Mouse (Mus musculus): ENCODE data around the gene Bricd5.
A peak's percentile ranks its signal among the peaks of the same experiment; 100 is the strongest.

The Bricd5 gene

DNA sequence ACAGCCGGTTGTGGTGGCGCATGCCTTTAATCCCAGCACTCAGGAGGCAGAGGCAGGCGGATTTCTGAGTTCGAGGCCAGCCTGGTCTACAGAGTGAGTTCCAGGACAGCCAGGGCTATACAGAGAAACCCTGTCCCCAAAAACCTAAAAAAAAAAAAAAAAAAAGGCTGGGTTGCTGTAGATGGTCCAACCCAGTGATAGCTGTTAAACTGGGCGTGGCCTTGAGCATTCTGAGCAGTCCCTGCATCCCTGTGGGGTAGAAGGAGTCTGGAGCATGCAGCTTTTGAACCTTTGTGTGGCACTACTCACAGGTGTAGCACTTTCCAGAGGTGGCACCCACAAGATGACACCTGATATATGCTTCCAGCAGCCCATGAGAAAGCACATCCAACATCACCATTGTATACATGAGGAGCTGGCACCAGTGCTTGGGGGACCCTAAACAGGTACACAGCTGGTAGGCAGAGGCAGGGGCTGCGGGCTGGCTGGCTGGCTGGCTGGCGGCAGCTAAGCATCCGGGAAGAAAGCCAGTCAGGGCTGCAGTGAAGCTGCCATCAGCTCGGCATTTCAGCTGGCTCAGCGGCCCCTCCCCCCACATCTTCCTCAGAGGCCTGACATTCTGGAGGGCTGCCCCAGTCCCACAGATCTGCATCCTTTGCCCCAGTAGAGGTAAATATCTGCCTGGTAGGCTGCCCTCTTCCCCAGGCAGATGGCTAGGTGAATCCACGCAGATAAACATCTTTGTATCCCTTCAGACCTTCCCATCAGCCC, 11.6 kb downstream of the Bricd5 start:
- DNase-seq (ENCODE audit: low spot score), result peak; percentile 43

DNA sequence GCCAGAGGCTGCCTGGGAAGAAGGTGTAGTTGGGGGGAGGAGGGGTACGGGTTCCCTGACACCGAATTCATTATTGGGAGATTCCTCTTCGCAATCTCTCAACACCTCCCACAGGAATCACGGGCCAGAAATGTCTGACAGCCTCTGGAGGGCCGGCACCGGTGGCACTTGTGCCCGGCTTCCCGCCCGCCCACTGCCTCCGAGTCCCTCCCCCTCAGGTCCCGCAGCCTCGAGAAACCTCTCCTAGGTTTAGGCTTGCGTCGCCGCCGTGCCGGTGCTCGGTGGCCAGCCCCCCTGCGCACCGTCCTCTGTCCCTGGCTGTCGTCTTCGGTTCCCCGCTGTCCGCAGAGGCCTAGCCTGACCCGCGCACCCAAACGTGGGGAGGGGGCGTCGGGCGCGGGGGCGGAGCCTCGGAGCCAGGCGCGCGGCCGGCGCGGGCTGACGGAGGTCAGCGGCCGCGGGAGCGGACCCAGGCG, 14.5 kb downstream of the Bricd5 start, which contains the start of gene Caskin1:
Gene Caskin1, plus strand, starts transcription at position 416 of the 476 bp plus-strand sequence.
- DNase-seq (ENCODE audit: low spot score), result peak; percentile 68

DNA sequence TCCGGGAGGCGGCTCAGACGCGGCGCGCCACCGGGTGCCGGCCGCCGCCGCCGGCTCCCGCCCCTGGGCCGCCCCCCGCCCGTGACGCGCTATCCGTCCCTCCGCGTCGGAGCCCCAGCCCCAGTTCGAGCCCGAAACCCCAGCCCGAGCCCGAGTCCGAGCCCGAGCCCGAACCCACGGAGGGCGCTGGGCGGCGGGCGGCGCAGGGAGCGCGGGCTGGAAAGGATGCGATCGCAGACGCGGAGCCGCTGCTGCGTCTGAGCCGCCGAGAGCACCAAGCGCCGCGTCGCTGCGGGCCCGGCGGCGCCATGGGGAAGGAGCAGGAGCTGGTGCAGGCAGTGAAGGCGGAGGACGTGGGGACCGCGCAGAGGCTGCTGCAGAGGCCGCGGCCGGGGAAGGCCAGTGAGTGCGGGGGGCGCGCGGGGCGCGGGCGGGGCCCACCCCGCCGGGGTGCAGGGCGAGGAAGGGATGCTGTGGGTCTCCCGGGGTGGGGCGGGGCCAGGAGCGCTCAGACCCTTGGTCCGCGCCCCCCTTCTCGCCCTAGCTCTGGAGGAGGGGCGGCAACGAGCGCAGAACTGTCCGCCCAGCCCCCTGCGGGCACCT, 15.1 kb downstream of the Bricd5 start:
- DNase-seq (ENCODE audit: low spot score), result peak; percentile 68

- peak; percentile 56 for DNase-seq (ENCODE audit: low spot score)
Measured at GRCm38 (mm10) chr17:24489265-24490030, 15.8 kb downstream of the Bricd5 start.

DNA sequence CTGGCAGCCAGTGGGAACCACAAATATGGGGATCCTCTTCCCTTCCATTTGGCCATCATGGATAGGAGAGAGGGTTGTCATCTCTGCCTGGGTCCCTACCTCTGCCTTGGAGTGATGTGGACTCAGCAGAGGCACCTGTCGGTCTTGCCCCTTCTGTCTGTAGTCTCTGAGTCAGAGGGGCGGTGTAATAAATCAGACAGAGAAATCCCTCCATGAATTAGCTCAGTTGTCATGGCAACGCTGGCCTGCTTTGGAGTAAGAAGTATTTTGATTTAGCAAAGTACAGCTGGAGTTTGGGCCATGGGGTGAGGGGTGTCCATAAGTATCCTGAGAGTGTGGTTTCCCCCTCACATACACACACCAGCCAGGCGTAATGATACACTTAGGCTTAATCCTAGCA, 16.7 kb downstream of the Bricd5 start:
- peak; percentile 54 for DNase-seq (ENCODE audit: low spot score)

DNA sequence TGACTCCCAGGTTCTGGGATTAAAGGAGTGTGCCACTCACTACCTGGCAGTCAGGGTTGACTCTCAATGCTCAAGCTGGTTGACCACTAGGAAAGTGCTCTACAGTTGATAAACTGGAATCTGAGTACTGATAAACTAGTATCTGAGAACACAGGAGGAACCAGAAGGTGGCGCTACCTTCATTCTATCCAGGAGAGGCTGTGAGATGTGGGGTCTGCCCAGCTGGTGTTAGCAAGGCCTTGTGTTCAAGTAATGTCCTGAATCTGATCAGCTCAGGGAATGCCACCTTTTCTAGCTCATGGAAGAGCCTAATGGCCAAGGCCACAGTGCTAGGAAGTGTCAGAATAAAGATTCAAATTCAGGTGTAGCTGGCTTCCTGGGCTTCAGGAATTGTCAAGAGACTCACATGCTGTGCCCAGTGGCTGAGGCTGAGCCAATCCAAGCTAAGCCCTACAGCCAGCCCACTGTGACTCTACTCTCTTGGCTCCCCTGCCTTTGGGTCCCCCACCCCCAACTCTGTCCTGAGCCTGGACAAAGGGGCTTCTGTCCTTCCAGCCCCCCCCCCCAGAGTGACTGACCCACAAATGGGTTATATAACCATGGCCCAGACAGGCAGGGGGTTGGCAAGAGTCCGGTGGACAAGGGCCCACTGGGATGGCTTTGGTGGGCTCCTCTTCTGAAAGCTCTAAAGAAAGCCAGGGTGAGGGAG, 21.1 kb downstream of the Bricd5 start:
- DNase-seq (ENCODE audit: low spot score), result peak; percentile 49

GRCm38 (mm10) chr17:24495443-24495842, 21.8 kb downstream of the Bricd5 start:
- DNase-seq (ENCODE audit: low spot score), result no peak

GRCm38 (mm10) chr17:24496026-24496425, 22.3 kb downstream of the Bricd5 start:
- DNase-seq (ENCODE audit: low spot score), result no peak

GRCm38 (mm10) chr17:24502208-24502607, 28.5 kb downstream of the Bricd5 start:
- DNase-seq (ENCODE audit: low spot score), result no peak

DNA sequence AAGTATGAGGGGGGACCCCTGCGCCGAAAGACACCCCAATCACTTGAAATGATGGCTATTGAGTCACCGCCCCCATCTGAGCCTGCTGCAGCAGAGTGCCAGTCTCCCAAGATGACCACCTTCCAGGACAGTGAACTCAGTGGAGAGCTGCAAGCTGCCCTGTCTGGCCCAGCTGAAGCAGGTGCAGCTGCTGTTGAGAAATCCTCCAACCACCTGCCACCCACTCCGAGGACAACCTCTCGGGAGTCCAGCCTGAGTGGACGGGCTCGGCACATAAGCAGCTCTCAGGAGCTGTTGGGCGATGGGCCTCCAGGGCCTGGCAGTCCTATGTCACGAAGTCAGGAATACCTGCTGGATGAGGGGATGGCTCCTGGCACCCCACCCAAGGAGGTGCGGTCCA, 30.4 kb downstream of the Bricd5 start:
- no peak for DNase-seq (ENCODE audit: low spot score)

DNA sequence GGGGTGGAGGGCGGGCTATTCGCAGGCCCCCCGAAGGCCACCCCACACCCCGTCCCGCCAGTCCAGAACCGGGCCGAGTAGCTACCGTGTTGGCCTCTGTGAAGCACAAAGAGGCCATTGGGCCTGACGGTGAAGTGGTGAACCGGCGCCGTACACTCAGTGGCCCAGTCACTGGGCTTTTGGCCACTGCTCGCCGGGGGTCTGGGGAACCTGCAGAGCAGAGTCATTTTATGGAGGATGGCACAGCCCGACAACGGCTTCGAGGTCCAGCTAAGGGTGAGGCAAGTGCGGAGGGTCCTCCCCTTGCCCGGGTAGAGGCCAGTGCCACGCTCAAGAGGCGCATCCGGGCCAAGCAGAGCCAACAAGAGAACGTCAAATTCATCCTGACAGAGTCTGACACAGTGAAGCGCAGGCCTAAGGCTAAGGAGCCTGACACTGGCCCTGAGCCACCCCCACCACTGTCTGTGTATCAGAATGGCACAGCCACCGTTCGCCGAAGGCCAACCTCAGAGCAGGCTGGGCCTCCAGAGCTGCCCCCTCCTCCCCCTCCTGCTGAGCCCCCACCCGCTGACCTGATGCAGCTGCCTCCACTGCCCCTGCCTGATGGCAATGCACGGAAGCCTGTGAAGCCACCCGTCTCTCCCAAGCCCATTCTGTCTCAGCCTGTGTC, 31.7 kb downstream of the Bricd5 start:
- no peak for DNase-seq (ENCODE audit: low spot score)

- DNase-seq (ENCODE audit: low spot score), result no peak
Measured at GRCm38 (mm10) chr17:24506332-24507070, 32.8 kb downstream of the Bricd5 start.

DNA sequence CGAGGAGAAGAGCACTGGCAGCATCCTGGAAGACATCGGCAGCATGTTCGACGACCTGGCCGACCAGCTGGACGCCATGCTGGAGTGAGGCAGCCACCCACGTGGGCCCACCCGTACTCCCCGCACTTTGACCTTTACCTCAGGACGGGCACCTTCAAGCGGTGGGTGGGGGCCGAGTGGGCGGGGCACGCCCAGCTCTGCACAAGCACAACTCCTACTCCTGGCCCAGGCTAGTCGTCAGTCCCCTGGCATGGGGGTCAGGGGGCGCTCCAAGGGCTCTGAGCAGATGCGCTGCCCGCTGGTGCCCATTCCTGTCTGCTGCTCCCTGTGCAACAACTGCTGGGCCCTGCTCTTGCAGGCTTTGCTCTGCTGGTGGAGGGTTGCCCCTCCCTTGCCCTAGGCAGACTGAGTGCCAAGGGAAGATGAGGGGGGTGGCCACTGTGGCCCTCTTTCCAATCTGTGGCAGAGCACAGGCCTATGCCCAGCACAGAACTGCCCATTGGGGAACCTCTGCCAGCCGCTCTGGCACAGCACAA, 33.5 kb downstream of the Bricd5 start:
- no peak for DNase-seq (ENCODE audit: low spot score)

GRCm38 (mm10) chr17:24507806-24508460, 34.2 kb downstream of the Bricd5 start:
- DNase-seq (ENCODE audit: low spot score), result no peak

GRCm38 (mm10) chr17:24513609-24514008, 39.9 kb downstream of the Bricd5 start:
- DNase-seq (ENCODE audit: low spot score), result peak; percentile 71

DNA sequence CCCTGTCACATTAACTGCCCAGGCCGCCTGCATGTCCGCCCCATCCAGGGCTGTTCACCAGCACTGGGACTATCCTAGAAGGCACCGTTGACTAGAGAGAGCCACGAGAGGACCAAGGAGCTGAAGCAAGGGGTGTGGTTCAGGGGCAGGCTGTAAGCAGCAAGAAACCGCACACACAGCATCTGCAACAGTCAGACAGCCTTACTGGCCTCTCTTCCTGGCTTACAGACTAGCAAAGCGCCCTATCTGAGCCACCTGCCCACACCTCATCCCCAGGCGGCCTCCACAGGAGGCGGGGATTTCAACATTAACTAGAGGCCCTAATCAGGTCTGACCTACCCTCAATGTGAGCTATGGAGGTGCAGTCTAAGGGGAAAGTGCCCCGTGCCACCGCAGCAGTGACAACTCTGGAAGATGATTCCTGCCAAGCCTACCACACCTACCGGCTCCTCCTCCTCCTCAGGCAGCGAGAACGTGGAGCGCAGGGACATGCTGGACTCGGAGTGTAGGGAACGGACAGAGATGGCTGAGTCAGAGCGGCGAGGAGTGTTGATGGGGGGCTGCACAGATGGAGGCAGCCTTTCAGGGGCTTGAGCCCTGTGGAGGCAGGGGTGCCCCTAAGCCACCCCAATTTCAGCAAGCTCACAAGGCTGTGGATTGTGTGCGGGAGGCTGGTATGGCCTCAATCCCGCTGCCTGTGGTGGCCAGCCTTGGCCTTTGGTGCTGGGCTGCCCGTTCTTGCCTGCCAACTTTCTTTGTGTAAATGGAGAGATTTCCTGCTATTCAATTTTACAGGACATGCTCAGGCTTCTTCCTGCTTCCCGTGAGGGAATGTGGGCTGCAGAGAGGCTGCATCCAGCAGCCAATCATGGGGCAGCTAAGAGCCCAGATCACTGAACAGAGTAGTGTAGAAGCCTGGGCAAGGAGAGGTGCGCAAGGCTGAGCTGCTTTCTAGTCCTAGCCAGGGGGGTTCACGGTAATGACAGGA, 40.9 kb downstream of the Bricd5 start:
- no peak for DNase-seq (ENCODE audit: low spot score)

DNA sequence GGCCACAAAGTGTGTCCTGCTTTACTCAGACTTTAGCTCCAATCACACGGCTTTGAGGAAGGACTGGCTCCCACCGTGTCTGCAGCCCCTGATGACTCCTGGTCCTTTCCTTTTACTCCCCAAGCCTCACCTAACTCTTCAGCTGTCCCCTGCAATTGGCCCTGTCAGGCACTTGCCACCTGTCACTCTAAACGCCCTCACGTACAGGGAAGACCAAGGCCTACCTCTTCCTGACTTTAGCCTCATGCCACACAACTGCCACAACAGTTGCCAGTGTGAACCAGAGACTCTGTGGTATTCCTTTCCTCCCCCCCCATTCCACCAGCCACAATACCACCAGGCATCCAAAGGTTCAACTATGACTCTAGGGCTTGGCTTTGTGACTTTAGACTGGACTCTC, 46.8 kb downstream of the Bricd5 start:
- DNase-seq (ENCODE audit: low spot score), result no peak

DNA sequence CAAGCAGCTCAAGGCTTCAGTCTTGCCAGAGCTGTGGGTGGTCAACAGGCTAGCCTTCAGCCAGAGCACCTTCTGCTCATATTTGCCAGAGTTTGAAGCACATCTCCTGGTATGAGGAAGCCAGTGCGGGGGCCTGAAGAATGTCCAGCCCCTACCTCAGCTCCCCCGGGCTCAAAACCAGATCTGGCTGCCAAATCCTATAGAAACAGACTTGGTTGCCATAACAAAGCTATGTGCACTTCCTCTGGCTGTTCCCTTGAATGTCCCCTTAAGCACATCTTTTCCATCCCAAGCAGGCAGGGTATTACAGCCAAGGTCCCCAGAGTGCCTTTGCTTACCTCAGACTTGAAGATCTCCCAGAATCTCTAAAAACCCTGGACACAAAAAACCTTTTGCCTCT, 51.0 kb downstream of the Bricd5 start:
- peak; percentile 37 for DNase-seq (ENCODE audit: low spot score)
